Mouse (Mus musculus): ENCODE results near the gene Dnajc7.

GRCm38 (mm10) chr11:100536466-100536865 lies 83.5 kb downstream of the Dnajc7 start:
- TF ChIP-seq POLR2A (IDR thresholded peaks at IDR 0.05; ENCODE audit: insufficient read length, low read depth) (no peak), USF1 (IDR thresholded peaks at IDR 0.05; ENCODE audit: low read depth) (no peak)
